Mouse (Mus musculus): ENCODE data around the gene S100a5.

Gene S100a5

GRCm38 (mm10) chr3:90600458-90601195 lies 7.7 kb upstream of the S100a5 start:
- DNase-seq: no peak

GRCm38 (mm10) chr3:90601486-90602110 lies 6.7 kb upstream of the S100a5 start, which contains the start of gene Gm42674:
Gene Gm42674 (plus strand): TSS chr3:90601904.
- DNase-seq: no peak

GRCm38 (mm10) chr3:90603623-90604022 lies 4.7 kb upstream of the S100a5 start, which contains the start of gene S100a4:
Gene S100a4 (plus strand): TSS chr3:90603771.
- peak in 1 of 2 experiments; percentile 41 for DNase-seq

GRCm38 (mm10) chr3:90604416-90604815 lies 3.9 kb upstream of the S100a5 start:
- DNase-seq: peak; percentile 85 to 90

- no peak for DNase-seq
These were observed 3.3 kb upstream of the S100a5 start for GRCm38 (mm10) chr3:90605049-90605448.

- DNase-seq: no peak
These were observed 2.6 kb upstream of the S100a5 start for GRCm38 (mm10) chr3:90605736-90606135.

- peak; percentile 54 to 64 for DNase-seq
These were observed 2.1 kb upstream of the S100a5 start for GRCm38 (mm10) chr3:90606185-90606584.

- DNase-seq: no peak
These were observed 962 bp upstream of the S100a5 start for GRCm38 (mm10) chr3:90607361-90607760.

GRCm38 (mm10) chr3:90609102-90609501 lies 779 bp downstream of the S100a5 start:
- DNase-seq: no peak

GRCm38 (mm10) chr3:90611494-90611893 lies 3.2 kb downstream of the S100a5 start:
- no peak for DNase-seq

- DNase-seq: peak in 1 of 2 experiments; percentile 36
These were observed 3.7 kb downstream of the S100a5 start for GRCm38 (mm10) chr3:90612061-90612460.

- peak; percentile 78 to 86 for DNase-seq
These were observed 4.5 kb downstream of the S100a5 start, which contains the start of gene S100a6 for GRCm38 (mm10) chr3:90612728-90613291. Gene S100a6 (plus strand): TSS chr3:90612882.

GRCm38 (mm10) chr3:90613461-90614147 lies 5.3 kb downstream of the S100a5 start:
- DNase-seq: peak in 1 of 2 experiments; percentile 22

- DNase-seq: no peak
These were observed 5.8 kb downstream of the S100a5 start for GRCm38 (mm10) chr3:90614148-90614530.

- no peak for DNase-seq
These were observed 6.4 kb downstream of the S100a5 start for GRCm38 (mm10) chr3:90614611-90615251.

- DNase-seq: peak; percentile 82 to 88
These were observed 7.1 kb downstream of the S100a5 start for GRCm38 (mm10) chr3:90615415-90615814.

GRCm38 (mm10) chr3:90615911-90616310 lies 7.6 kb downstream of the S100a5 start:
- no peak for DNase-seq

- no peak for DNase-seq
These were observed 9.3 kb downstream of the S100a5 start for GRCm38 (mm10) chr3:90617586-90617985.

- DNase-seq: no peak
These were observed 13.2 kb downstream of the S100a5 start for GRCm38 (mm10) chr3:90621552-90621951.

GRCm38 (mm10) chr3:90623435-90624071 lies 15.2 kb downstream of the S100a5 start:
- peak; percentile 84 to 87 for DNase-seq

GRCm38 (mm10) chr3:90625496-90625895 lies 17.2 kb downstream of the S100a5 start:
- no peak for DNase-seq

All from kidney, postnatal 4 days (tissue).